Mouse (Mus musculus) midbrain, embryonic 10.5 days (tissue): ENCODE data around the gene Plcg1. TPM values are rescaled to one million over a fixed set of nuclear protein-coding genes. Genes with fewer than 3 reads are reported as not detected.

Source experiments
- DNase-seq: peaks from one replicate; pipeline ENCODE4 v3.0.0-alpha.2; 2017; ENCODE audit warnings: low spot score
- H3K27ac ChIP-seq: fragments of 300-500 bp; sonication (generic); replicated peaks from 2 replicates; pipeline ENCODE4 v1.5.1; 2016; ENCODE audit warnings: mild to moderate bottlenecking
- H3K27me3 ChIP-seq: fragments of 300-500 bp; sonication (generic); 2 replicates; pipeline ENCODE4 v1.6.1; 2016; ENCODE audit warnings: low read depth, mild to moderate bottlenecking; ENCODE audit not compliant: poor library complexity, severe bottlenecking
- H3K36me3 ChIP-seq: fragments of 300-500 bp; sonication (generic); 2 replicates; pipeline ENCODE4 v1.6.1; 2016; ENCODE audit warnings: mild to moderate bottlenecking, moderate library complexity
- H3K4me1 ChIP-seq: fragments of 300-500 bp; sonication (generic); 2 replicates; pipeline ENCODE4 v1.6.1; 2016
- H3K4me3 ChIP-seq: fragments of 300-500 bp; sonication (generic); 2 replicates; pipeline ENCODE4 v1.5.1; 2016; ENCODE audit warnings: mild to moderate bottlenecking, moderate library complexity
- H3K9me3 ChIP-seq: fragments of 300-500 bp; sonication (generic); replicated peaks from 2 replicates; pipeline ENCODE4 v1.6.1; 2016; ENCODE audit warnings: mild to moderate bottlenecking
- WGBS: fragments of 180-500 bp; shearing (Covaris S2); methylation state at CpG from one replicate; pipeline ENCODE4 v1.1.7; 2016; 5-methylcytosine and 5-hydroxymethylcytosine counted together
- polyA plus RNA-seq: library from polyadenylated mRNA; unstranded; fragments of >200 nt; fragmentation: Nextera tagmentation; extraction: Ambion mirVana; gene quantifications from 2 replicates; pipeline ENCODE4 v1.2.1, GENCODE M21; 2016

Gene Plcg1
- polyA plus RNA-seq, 1 experiment from 2014 or later = 57.4 TPM

DNA sequence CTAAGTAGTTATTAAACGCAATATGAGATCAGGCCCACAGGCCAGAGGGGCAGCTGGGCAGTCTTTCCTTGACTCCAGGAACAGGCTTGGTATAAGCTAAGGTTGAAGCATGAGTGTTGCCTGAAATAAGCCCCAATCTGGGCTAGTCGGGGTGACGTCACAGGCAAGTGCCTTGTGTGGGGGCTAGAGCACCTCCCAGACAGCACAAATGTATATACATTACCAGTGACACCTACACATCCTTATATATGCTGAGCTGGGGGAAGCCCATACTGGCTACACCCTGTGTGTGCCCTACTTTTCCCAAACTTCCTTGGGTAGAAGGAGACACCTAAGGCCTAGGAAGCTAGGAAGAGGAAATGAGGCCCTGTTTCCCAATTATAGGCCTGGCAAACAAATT, 2.1 kb upstream of the Plcg1 start:
- peaks cover 36% of the 10 kb centered on the region for H3K4me1 ChIP-seq
- H3K4me3 ChIP-seq = no peak overlapping the region
- H3K36me3 ChIP-seq = peaks cover 31% of the 10 kb centered on the region
- WGBS = 89% methylated on average over 3 of the region's 3 CpGs
- H3K27me3 ChIP-seq = peaks cover 6% of the 10 kb centered on the region; the same call in 1 of the 2 replicates
- H3K27ac ChIP-seq = no peak overlapping the region
- DNase-seq = no peak
- H3K9me3 ChIP-seq = no peaks in the 10 kb centered on the region

DNA sequence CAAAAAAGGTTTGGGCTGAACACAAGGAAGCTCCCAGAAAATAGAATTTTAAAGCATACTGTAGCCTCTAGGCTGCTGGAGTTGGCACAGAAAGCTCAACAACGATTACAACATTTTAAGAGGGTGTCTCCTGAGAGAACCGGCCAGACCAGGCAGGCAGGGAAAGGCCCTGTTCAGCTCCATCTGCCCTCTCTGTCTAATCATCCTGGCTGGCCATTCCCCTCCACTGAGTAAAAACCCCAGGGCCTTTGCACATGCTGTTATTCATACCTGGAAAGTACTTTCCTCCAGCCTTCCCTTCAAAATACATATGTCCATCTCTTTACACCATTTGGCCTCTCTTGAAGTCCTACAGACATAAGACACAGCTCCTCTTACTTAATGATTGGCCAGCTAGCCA, 1.7 kb upstream of the Plcg1 start:
- H3K9me3 ChIP-seq = no peaks in the 10 kb centered on the region
- WGBS = 88% methylated on average over 2 of the region's 2 CpGs
- H3K36me3 ChIP-seq = peaks cover 31% of the 10 kb centered on the region
- DNase-seq = no peak
- peaks cover 6% of the 10 kb centered on the region; the same call in 1 of the 2 replicates for H3K27me3 ChIP-seq
- H3K4me3 ChIP-seq = no peak overlapping the region
- H3K27ac ChIP-seq = no peak overlapping the region
- peaks cover 41% of the 10 kb centered on the region for H3K4me1 ChIP-seq

DNA sequence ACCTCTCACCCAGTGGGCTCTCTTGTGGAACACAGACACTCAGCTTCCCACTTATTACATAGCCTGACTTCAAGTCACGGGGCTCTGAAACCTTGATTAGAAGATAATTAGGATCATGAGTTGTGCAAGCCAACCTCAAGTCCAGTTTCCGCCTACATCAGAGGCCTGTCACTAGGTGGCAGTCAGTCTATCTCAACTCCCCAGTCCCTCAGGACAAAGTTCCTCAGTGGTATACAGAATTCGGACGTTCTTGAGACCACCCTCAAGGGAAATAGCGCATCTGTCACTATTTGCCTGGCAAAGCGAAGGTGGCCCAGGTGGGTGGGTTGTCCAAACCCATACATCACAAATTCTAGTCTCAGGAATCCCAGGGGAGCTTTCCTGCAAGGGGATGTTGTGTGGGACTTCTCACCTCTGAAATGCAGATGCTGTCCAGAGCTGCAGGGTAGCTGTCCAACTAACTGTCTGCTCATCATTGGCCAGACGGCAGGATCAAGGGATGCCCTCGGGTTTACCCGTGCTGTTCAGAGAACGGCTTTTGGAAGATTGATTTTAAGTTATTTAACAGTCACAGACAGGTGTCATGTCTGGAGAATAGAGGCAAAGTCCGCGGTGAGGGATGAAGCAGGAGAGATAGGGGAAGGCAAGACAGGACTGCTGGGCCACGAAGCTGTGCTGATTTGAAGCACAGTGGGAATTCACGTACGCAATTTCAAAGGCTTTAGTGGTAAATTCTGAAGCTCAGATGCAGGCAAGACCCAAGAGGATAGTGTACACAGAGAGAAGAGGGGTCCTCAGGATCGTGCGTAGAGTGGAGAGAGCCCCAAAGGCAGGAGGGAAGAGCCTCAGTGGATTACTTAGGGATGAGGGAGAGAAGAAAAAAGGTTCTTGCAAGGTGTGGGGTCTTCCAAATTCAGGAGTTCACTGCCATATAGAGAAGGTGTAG, 976 bp upstream of the Plcg1 start:
- Histone ChIP-seq H3K27me3 (peaks cover 6% of the 10 kb centered on the region; the same call in 1 of the 2 replicates), H3K4me3 (peak overlapping the region; percentile 94), H3K4me1 (peaks cover 47% of the 10 kb centered on the region), H3K27ac (peak overlapping the region; percentile 100), H3K36me3 (peaks cover 31% of the 10 kb centered on the region), H3K9me3 (no peaks in the 10 kb centered on the region)
- 39% methylated on average over 17 of the region's 17 CpGs for WGBS
- no peak for DNase-seq

GRCm38 (mm10) chr2:160730797-160731116, 343 bp upstream of the Plcg1 start:
- Histone ChIP-seq H3K27me3 (peaks cover 6% of the 10 kb centered on the region; the same call in 1 of the 2 replicates), H3K36me3 (peaks cover 31% of the 10 kb centered on the region), H3K27ac (peak overlapping the region; percentile 100), H3K4me1 (peaks cover 53% of the 10 kb centered on the region), H3K9me3 (no peaks in the 10 kb centered on the region), H3K4me3 (peak overlapping the region; percentile 94)
- WGBS = 6% methylated on average over 19 of the region's 19 CpGs
- DNase-seq = no peak

DNA sequence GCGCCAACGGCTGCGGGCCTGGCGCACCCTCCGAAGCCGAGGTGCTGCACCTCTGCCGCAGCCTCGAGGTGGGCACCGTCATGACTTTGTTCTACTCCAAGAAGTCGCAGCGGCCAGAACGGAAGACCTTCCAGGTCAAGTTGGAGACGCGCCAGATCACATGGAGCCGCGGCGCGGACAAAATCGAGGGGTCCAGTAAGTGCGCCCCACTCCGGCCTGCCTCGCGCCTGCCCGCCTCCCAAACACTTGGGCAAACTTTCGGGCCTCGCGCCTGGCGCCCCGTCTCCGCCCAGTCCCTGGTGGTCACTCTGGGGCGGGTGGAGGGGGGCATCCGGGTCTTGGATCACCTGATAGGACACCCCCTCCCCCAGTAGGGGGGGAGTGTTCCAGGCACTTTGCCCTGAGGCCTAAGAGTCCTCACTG, 750 bp downstream of the Plcg1 start:
- Histone ChIP-seq H3K4me1 (peaks cover 56% of the 10 kb centered on the region), H3K36me3 (peaks cover 34% of the 10 kb centered on the region), H3K9me3 (no peaks in the 10 kb centered on the region), H3K4me3 (peak overlapping the region; percentile 94), H3K27ac (peak overlapping the region; percentile 100), H3K27me3 (peaks cover 6% of the 10 kb centered on the region; the same call in 1 of the 2 replicates)
- DNase-seq = no peak
- under 1% methylated on average over 32 of the region's 32 CpGs for WGBS

- H3K36me3 ChIP-seq = peaks cover 40% of the 10 kb centered on the region
- no peak for DNase-seq
- WGBS = 52% methylated on average over 9 of the region's 9 CpGs
- peaks cover 6% of the 10 kb centered on the region; the same call in 1 of the 2 replicates for H3K27me3 ChIP-seq
- H3K9me3 ChIP-seq = no peaks in the 10 kb centered on the region
- H3K4me1 ChIP-seq = peaks cover 56% of the 10 kb centered on the region
- H3K4me3 ChIP-seq = peak overlapping the region; percentile 94
- H3K27ac ChIP-seq = peak overlapping the region; percentile 100
Measured at GRCm38 (mm10) chr2:160732420-160732995, 1.4 kb downstream of the Plcg1 start.

- Histone ChIP-seq H3K36me3 (peaks cover 46% of the 10 kb centered on the region), H3K4me3 (peak overlapping the region; percentile 94), H3K4me1 (peaks cover 58% of the 10 kb centered on the region), H3K27me3 (peaks cover 6% of the 10 kb centered on the region; the same call in 1 of the 2 replicates), H3K9me3 (no peaks in the 10 kb centered on the region), H3K27ac (no peak overlapping the region)
- 88% methylated on average over 7 of the region's 7 CpGs for WGBS
- no peak for DNase-seq
Measured at GRCm38 (mm10) chr2:160733131-160733531, 2.0 kb downstream of the Plcg1 start.

GRCm38 (mm10) chr2:160734331-160734730, 3.2 kb downstream of the Plcg1 start:
- H3K36me3 ChIP-seq = peaks cover 58% of the 10 kb centered on the region
- H3K9me3 ChIP-seq = no peaks in the 10 kb centered on the region
- H3K4me1 ChIP-seq = peaks cover 70% of the 10 kb centered on the region
- no peak for DNase-seq
- H3K27ac ChIP-seq = no peak overlapping the region
- WGBS = 92% methylated on average over 3 of the region's 3 CpGs
- H3K27me3 ChIP-seq = peaks cover 6% of the 10 kb centered on the region; the same call in 1 of the 2 replicates
- 0 out of 2 replicates have a peak overlapping the region, but pooled peaks have one; percentile 94 for H3K4me3 ChIP-seq

GRCm38 (mm10) chr2:160735706-160736310, 4.7 kb downstream of the Plcg1 start:
- DNase-seq = no peak
- WGBS = 97% methylated on average over 5 of the region's 5 CpGs
- Histone ChIP-seq H3K4me1 (peaks cover 73% of the 10 kb centered on the region), H3K36me3 (peaks cover 72% of the 10 kb centered on the region), H3K27ac (no peak overlapping the region), H3K9me3 (no peaks in the 10 kb centered on the region), H3K27me3 (no peaks in the 10 kb centered on the region), H3K4me3 (no peak overlapping the region)

DNA sequence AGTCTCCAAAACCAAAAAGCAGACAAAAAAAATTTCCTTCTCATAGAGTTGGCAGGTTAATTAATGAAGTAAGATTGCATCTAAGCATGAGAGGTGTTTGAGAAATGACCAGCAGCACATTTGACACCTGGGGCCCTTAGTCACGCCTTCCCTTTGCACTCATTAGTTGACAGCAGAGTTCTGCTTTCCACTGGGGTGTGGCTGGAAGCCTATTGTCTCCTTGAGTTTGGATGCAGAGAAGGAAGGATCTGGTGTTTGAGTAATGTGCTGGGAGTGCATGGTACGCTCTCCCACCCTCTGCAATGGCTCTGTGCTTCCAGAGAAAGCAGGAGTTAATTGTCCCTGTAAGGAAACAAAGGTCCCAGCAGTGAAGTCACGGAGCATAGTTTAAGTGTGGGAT, 5.4 kb downstream of the Plcg1 start:
- no peak overlapping the region for H3K4me3 ChIP-seq
- no peaks in the 10 kb centered on the region for H3K9me3 ChIP-seq
- H3K27me3 ChIP-seq = no peaks in the 10 kb centered on the region
- no peak for DNase-seq
- peaks cover 75% of the 10 kb centered on the region for H3K4me1 ChIP-seq
- peaks cover 78% of the 10 kb centered on the region for H3K36me3 ChIP-seq
- WGBS = 92% methylated on average over 3 of the region's 3 CpGs
- H3K27ac ChIP-seq = no peak overlapping the region

DNA sequence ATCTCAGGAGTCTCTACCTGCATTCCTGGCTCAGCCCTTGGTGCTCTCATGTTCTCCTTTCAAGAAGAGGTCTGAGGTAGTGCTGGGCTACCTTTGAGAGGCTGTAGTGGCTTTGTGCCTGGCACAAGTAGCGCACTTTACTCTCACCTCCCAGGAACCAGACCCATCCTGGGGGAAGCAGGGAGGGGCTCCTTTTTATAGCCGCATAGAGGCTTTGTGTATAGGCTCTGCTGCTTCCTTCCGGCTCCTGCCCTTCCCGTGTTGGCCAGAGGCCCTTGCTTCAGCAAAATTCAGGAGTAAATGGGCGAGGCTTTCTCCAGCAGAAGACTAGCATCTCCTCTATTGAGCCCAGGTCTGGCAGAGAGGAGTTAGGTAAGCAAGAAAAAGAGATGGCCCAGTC, 7.3 kb downstream of the Plcg1 start:
- Histone ChIP-seq H3K36me3 (peaks cover 93% of the 10 kb centered on the region), H3K4me3 (no peak overlapping the region), H3K4me1 (peaks cover 72% of the 10 kb centered on the region), H3K27ac (0 out of 2 replicates have a peak overlapping the region, but pooled peaks have one; percentile 6), H3K9me3 (no peaks in the 10 kb centered on the region), H3K27me3 (no peaks in the 10 kb centered on the region)
- WGBS = 83% methylated on average over 5 of the region's 5 CpGs
- DNase-seq = no peak

GRCm38 (mm10) chr2:160739647-160740356, 8.7 kb downstream of the Plcg1 start:
- H3K36me3 ChIP-seq = peaks cover 84% of the 10 kb centered on the region
- H3K27ac ChIP-seq = 0 out of 2 replicates have a peak overlapping the region, but pooled peaks have one; percentile 1
- no peak overlapping the region for H3K4me3 ChIP-seq
- H3K4me1 ChIP-seq = peaks cover 60% of the 10 kb centered on the region
- H3K9me3 ChIP-seq = no peaks in the 10 kb centered on the region
- no peaks in the 10 kb centered on the region for H3K27me3 ChIP-seq
- WGBS = 65% methylated on average over 2 of the region's 2 CpGs
- no peak for DNase-seq
